In the genomic region with DNA sequence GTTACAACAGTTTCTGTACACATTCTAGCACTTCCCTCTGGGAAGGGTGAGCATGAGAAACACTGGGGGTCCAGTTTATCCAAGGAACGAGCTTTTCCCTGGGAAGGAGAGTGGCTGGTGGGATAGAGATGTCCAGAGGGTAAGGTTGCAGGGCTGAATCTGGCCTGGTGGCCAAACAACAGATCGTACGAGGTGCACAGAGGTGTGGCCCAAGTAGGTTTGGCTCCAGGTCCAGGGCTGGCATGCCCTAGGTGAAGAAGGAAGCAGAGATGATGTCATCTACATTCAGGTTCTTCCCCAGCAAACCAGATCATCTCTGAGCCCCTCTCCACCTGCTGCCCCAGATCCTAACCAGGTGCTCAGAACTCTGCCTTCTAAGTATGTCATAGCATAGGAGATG, we compare ENCODE assay signal across 23 mouse cellular contexts. TPM values are rescaled to one million over a fixed set of nuclear protein-coding genes. Genes with fewer than 3 reads are reported as not detected.
"Had no signal": no experiment of that assay in that cellular context is flagged by ENCODE, and none has a peak within 500 bp of the region (broad histone marks: within the 10 kb centered on the region; RNA-seq: fewer than 3 reads in every experiment).

No protein-coding gene starts in this region.

- H3K27me3 ChIP-seq: intestine, embryonic 15.5 days; liver, embryonic 12.5 days; liver, embryonic 15.5 days; lung, embryonic 15.5 days; midbrain, embryonic 13.5 days; neural tube, embryonic 13.5 days; stomach, embryonic 15.5 days had no signal

- ATAC-seq: hindbrain, embryonic 16.5 days; intestine, embryonic 15.5 days; liver, embryonic 12.5 days; midbrain, embryonic 13.5 days; midbrain, embryonic 16.5 days had no signal

- H3K27ac ChIP-seq: intestine, embryonic 15.5 days; liver, embryonic 12.5 days; liver, embryonic 15.5 days; lung, embryonic 15.5 days; midbrain, embryonic 10.5 days; midbrain, embryonic 13.5 days; neural tube, embryonic 13.5 days; stomach, embryonic 15.5 days had no signal

- H3K36me3 ChIP-seq: intestine, embryonic 15.5 days; liver, embryonic 12.5 days; liver, embryonic 15.5 days; lung, embryonic 15.5 days; midbrain, embryonic 10.5 days; midbrain, embryonic 13.5 days; neural tube, embryonic 13.5 days; stomach, embryonic 15.5 days had no signal

- H3K9ac ChIP-seq: intestine, embryonic 15.5 days; liver, embryonic 12.5 days; liver, embryonic 15.5 days; lung, embryonic 15.5 days; midbrain, embryonic 13.5 days; neural tube, embryonic 13.5 days; stomach, embryonic 15.5 days had no signal

- H3K4me1 ChIP-seq: megakaryocyte, embryonic 14.5 days had no signal

- H3K4me2 ChIP-seq: intestine, embryonic 15.5 days; liver, embryonic 12.5 days; liver, embryonic 15.5 days; lung, embryonic 15.5 days; midbrain, embryonic 13.5 days; neural tube, embryonic 13.5 days; stomach, embryonic 15.5 days had no signal

- H3K9me3 ChIP-seq: intestine, embryonic 15.5 days; liver, embryonic 12.5 days; liver, embryonic 15.5 days; lung, embryonic 15.5 days; megakaryocyte, embryonic 14.5 days; midbrain, embryonic 10.5 days; midbrain, embryonic 13.5 days; neural tube, embryonic 13.5 days; stomach, embryonic 15.5 days had no signal

- H3K4me3 ChIP-seq: intestine, embryonic 15.5 days; liver, embryonic 12.5 days; liver, embryonic 15.5 days; lung, embryonic 15.5 days; megakaryocyte, embryonic 14.5 days; midbrain, embryonic 10.5 days; midbrain, embryonic 13.5 days; myocyte; neural tube, embryonic 13.5 days; stomach, embryonic 15.5 days had no signal

- DNase-seq: kidney, adult 18-20 months; kidney, postnatal 14 days; lung, adult 18-20 months; lung, postnatal 10 days; lung, postnatal 36 days; retina, postnatal 1 day; right cerebral cortex, postnatal 25 days; spleen, adult 18-20 months; thymus, adult 18-20 months; thymus, postnatal 36 days had no signal

RNA-seq across cellular contexts. Expression of a gene that starts 8.3 kb away (rescaled TPM):
- total RNA-seq: monocyte, adult 5-6 weeks had no signal
